Mouse (Mus musculus): ENCODE data around the gene Mtrex. TPM values are rescaled to one million over a fixed set of nuclear protein-coding genes. Genes with fewer than 3 reads are reported as not detected.

The Mtrex gene
- total RNA-seq, 2 experiments from 2014 or later: 46.0 to 47.3 TPM

GRCm38 (mm10) chr13:112862978-112863677, 64.1 kb downstream of the Mtrex start:
- Histone ChIP-seq H3K4me3 (no peak overlapping the region), H3K27ac (no peak overlapping the region)
- TF ChIP-seq CTCF (IDR thresholded peaks at IDR 0.05): no peak
- no peak for DNase-seq (ENCODE audit: extremely low spot score in 1 of 2, low spot score in 2 of 2)
- intact Hi-C loops (cut with DNase I): no loop called here

- intact Hi-C loops (cut with DNase I): no loop called here
- no peak for TF ChIP-seq CTCF (IDR thresholded peaks at IDR 0.05)
Measured at GRCm38 (mm10) chr13:112862342-112862741, 64.9 kb downstream of the Mtrex start.

GRCm38 (mm10) chr13:112861825-112862306, 65.3 kb downstream of the Mtrex start:
- H3K4me3 ChIP-seq: no peak overlapping the region
- DNase-seq (ENCODE audit: extremely low spot score in 1 of 2, low spot score in 2 of 2): no peak
- intact Hi-C loops (cut with DNase I): no loop called here
- no peak for TF ChIP-seq CTCF (IDR thresholded peaks at IDR 0.05)
- no peak overlapping the region for H3K27ac ChIP-seq

More at GRCm38 (mm10) chr13:112862342-112862741, 64.9 kb downstream of the Mtrex start:
- Histone ChIP-seq H3K27ac (no peak overlapping the region), H3K4me3 (no peak overlapping the region)
- no peak for DNase-seq (ENCODE audit: extremely low spot score in 1 of 2, low spot score in 2 of 2)

- no peak overlapping the region for H3K27ac ChIP-seq
- no peak overlapping the region for H3K4me3 ChIP-seq
- intact Hi-C loops (cut with DNase I): no loop called here
- no peak for DNase-seq (ENCODE audit: extremely low spot score in 1 of 2, low spot score in 2 of 2)
- no peak for TF ChIP-seq CTCF (IDR thresholded peaks at IDR 0.05)
Measured at GRCm38 (mm10) chr13:112860911-112861310, 66.3 kb downstream of the Mtrex start.

GRCm38 (mm10) chr13:112860370-112860769, 66.8 kb downstream of the Mtrex start:
- no peak overlapping the region for H3K27ac ChIP-seq
- no peak overlapping the region for H3K4me3 ChIP-seq
- intact Hi-C loops (cut with DNase I): no loop called here
- DNase-seq (ENCODE audit: extremely low spot score in 1 of 2, low spot score in 2 of 2): no peak
- no peak for TF ChIP-seq CTCF (IDR thresholded peaks at IDR 0.05)

GRCm38 (mm10) chr13:112859574-112860134, 67.5 kb downstream of the Mtrex start:
- no peak for DNase-seq (ENCODE audit: extremely low spot score in 1 of 2, low spot score in 2 of 2)
- intact Hi-C loops (cut with DNase I): no loop called here

GRCm38 (mm10) chr13:112857921-112858320, 69.3 kb downstream of the Mtrex start:
- DNase-seq (ENCODE audit: extremely low spot score in 1 of 2, low spot score in 2 of 2): no peak
- intact Hi-C loops (cut with DNase I): no loop called here
- no peak for TF ChIP-seq CTCF (IDR thresholded peaks at IDR 0.05)
- no peak overlapping the region for H3K27ac ChIP-seq
- no peak overlapping the region for H3K4me3 ChIP-seq

More at GRCm38 (mm10) chr13:112859574-112860134, 67.5 kb downstream of the Mtrex start:
- Histone ChIP-seq H3K27ac (no peak overlapping the region), H3K4me3 (no peak overlapping the region)
- no peak for TF ChIP-seq CTCF (IDR thresholded peaks at IDR 0.05)

- no peak overlapping the region for H3K4me3 ChIP-seq
- intact Hi-C loops (cut with DNase I): no loop called here
- no peak; the same call in 1 of the 2 replicates for TF ChIP-seq CTCF (IDR thresholded peaks at IDR 0.05)
- DNase-seq (ENCODE audit: extremely low spot score in 1 of 2, low spot score in 2 of 2): no peak
- H3K27ac ChIP-seq: no peak overlapping the region
Measured at GRCm38 (mm10) chr13:112854402-112854801, 72.8 kb downstream of the Mtrex start.

- H3K4me3 ChIP-seq: no peak overlapping the region
- intact Hi-C loops (cut with DNase I): no loop called here
- no peak overlapping the region for H3K27ac ChIP-seq
- DNase-seq (ENCODE audit: extremely low spot score in 1 of 2, low spot score in 2 of 2): no peak
- TF ChIP-seq CTCF (IDR thresholded peaks at IDR 0.05): no peak
Measured at GRCm38 (mm10) chr13:112853710-112854316, 73.4 kb downstream of the Mtrex start.

- DNase-seq (ENCODE audit: extremely low spot score in 1 of 2, low spot score in 2 of 2): no peak
- H3K4me3 ChIP-seq: no peak overlapping the region
- no peak overlapping the region for H3K27ac ChIP-seq
- no peak for TF ChIP-seq CTCF (IDR thresholded peaks at IDR 0.05)
- intact Hi-C loops (cut with DNase I): no loop called here
Measured at GRCm38 (mm10) chr13:112845931-112846330, 81.3 kb downstream of the Mtrex start.

GRCm38 (mm10) chr13:112840241-112841087, 86.7 kb downstream of the Mtrex start:
- peak overlapping the region; percentile 93 for H3K27ac ChIP-seq
- intact Hi-C loops (cut with DNase I): loop anchor here (2.0 kb wide), 1 partner anchor 40 kb away; the partner anchor contains the start of gene Plpp1
- no peak for TF ChIP-seq CTCF (IDR thresholded peaks at IDR 0.05)
- H3K4me3 ChIP-seq: peak overlapping the region; percentile 9
- peak in 1 of 2 experiments; percentile 44 for DNase-seq (ENCODE audit: extremely low spot score in 1 of 2, low spot score in 2 of 2)
